Mouse (Mus musculus) embryonic facial prominence, embryonic 15.5 days (tissue): ENCODE results near the gene Nkg7. TPM values are rescaled to one million over a fixed set of nuclear protein-coding genes. Genes with fewer than 3 reads are reported as not detected.
A peak's percentile ranks its signal among the peaks of the same experiment; 100 is the strongest.

Source experiments
- ATAC-seq: fragments of 200-750 bp; cut with Nextera tagmentation; 2 replicates; pipeline ENCODE4 v1.8.0; 2017; ENCODE audit warnings: low read depth, moderate TSS enrichment; ENCODE audit not compliant: insufficient number of reproducible peaks, low FRiP score, low TSS enrichment
- H3K27ac ChIP-seq: fragments of 300-500 bp; sonication (generic); replicated peaks from 2 replicates; pipeline ENCODE4 v1.5.1; 2015; ENCODE audit warnings: mild to moderate bottlenecking, inconsistent platforms
- H3K27me3 ChIP-seq: fragments of 300-500 bp; sonication (generic); 2 replicates; pipeline ENCODE4 v1.6.1; 2015; ENCODE audit warnings: inconsistent platforms
- H3K36me3 ChIP-seq: fragments of 300-500 bp; sonication (generic); 2 replicates; pipeline ENCODE4 v1.6.1; 2015; ENCODE audit warnings: mild to moderate bottlenecking, inconsistent platforms
- H3K4me1 ChIP-seq: fragments of 300-500 bp; sonication (generic); 2 replicates; pipeline ENCODE4 v1.6.1; 2015; ENCODE audit warnings: inconsistent platforms
- H3K4me2 ChIP-seq: fragments of 300-500 bp; sonication (generic); replicated peaks from 2 replicates; pipeline ENCODE4 v1.6.1; 2015; ENCODE audit warnings: mild to moderate bottlenecking, inconsistent platforms
- H3K4me3 ChIP-seq: fragments of 300-500 bp; sonication (generic); replicated peaks from 2 replicates; pipeline ENCODE4 v1.5.1; 2015; ENCODE audit warnings: mild to moderate bottlenecking, inconsistent platforms
- H3K9ac ChIP-seq: fragments of 300-500 bp; sonication (generic); 2 replicates; pipeline ENCODE4 v1.6.1; 2015; ENCODE audit warnings: inconsistent platforms
- H3K9me3 ChIP-seq: fragments of 300-500 bp; sonication (generic); replicated peaks from 2 replicates; pipeline ENCODE4 v1.6.1; 2016; ENCODE audit warnings: inconsistent platforms
- WGBS: fragments of 180-500 bp; shearing (Covaris S2); methylation state at CpG from one replicate; pipeline ENCODE4 v1.1.7; 2015; 5-methylcytosine and 5-hydroxymethylcytosine counted together
- polyA plus RNA-seq: library from polyadenylated mRNA; unstranded; fragments of >200 nt; fragmentation: Nextera tagmentation; extraction: Ambion mirVana; gene quantifications from 2 replicates; pipeline ENCODE4 v1.2.1, GENCODE M21; 2015

Nkg7 gene
- polyA plus RNA-seq, 1 experiment from 2014 or later, result 3.2 TPM

- Histone ChIP-seq H3K9ac (no peak within 1 kb of the TSS), H3K27me3 (no peaks in the 10 kb centered on the region), H3K4me2 (no peak within 1 kb of the TSS), H3K4me3 (no peak within 1 kb of the TSS), H3K27ac (no peak within 1 kb of the TSS), H3K9me3 (no peaks in the 10 kb centered on the region), H3K4me1 (peaks cover 4% of the 10 kb centered on the region; the same call in 1 of the 2 replicates), H3K36me3 (no peaks in the 10 kb centered on the region)
- ATAC-seq, result no peak
- WGBS, result 84% methylated on average over 8 of the region's 8 CpGs
These were observed 9.5 kb upstream of the Nkg7 start, which contains the start of gene Lim2 for GRCm38 (mm10) chr7:43427406-43427805. Lim2 (plus strand) TSS chr7:43427670.

GRCm38 (mm10) chr7:43429500-43429899 is 7.4 kb upstream of the Nkg7 start:
- no peak for ATAC-seq
- Histone ChIP-seq H3K4me3 (no peak overlapping the region), H3K9ac (no peak overlapping the region), H3K27ac (no peak overlapping the region), H3K27me3 (no peaks in the 10 kb centered on the region), H3K4me2 (no peak overlapping the region), H3K9me3 (no peaks in the 10 kb centered on the region), H3K36me3 (no peaks in the 10 kb centered on the region), H3K4me1 (no peaks in the 10 kb centered on the region)
- 47% methylated on average over 4 of the region's 4 CpGs for WGBS

- no peaks in the 10 kb centered on the region for H3K9me3 ChIP-seq
- H3K9ac ChIP-seq, result no peak overlapping the region
- H3K36me3 ChIP-seq, result no peaks in the 10 kb centered on the region
- 65% methylated on average over 4 of the region's 4 CpGs for WGBS
- H3K4me1 ChIP-seq, result no peaks in the 10 kb centered on the region
- no peak overlapping the region for H3K4me3 ChIP-seq
- H3K27ac ChIP-seq, result no peak overlapping the region
- no peak overlapping the region for H3K4me2 ChIP-seq
- no peak for ATAC-seq
- H3K27me3 ChIP-seq, result no peaks in the 10 kb centered on the region
These were observed 4.0 kb upstream of the Nkg7 start for GRCm38 (mm10) chr7:43432891-43433290.

- Histone ChIP-seq H3K27ac (no peak overlapping the region), H3K4me3 (no peak overlapping the region), H3K27me3 (no peaks in the 10 kb centered on the region), H3K4me1 (no peaks in the 10 kb centered on the region), H3K36me3 (no peaks in the 10 kb centered on the region), H3K9ac (no peak overlapping the region), H3K9me3 (no peaks in the 10 kb centered on the region), H3K4me2 (no peak overlapping the region)
- no peak for ATAC-seq
- 83% methylated on average over 5 of the region's 5 CpGs for WGBS
These were observed 2.2 kb upstream of the Nkg7 start for GRCm38 (mm10) chr7:43434676-43435075.

- Histone ChIP-seq H3K36me3 (no peaks in the 10 kb centered on the region), H3K9ac (no peak overlapping the region), H3K9me3 (no peaks in the 10 kb centered on the region), H3K4me3 (no peak overlapping the region), H3K27me3 (no peaks in the 10 kb centered on the region), H3K4me1 (peaks cover 9% of the 10 kb centered on the region), H3K27ac (no peak overlapping the region), H3K4me2 (no peak overlapping the region)
- 78% methylated on average over 4 of the region's 4 CpGs for WGBS
- ATAC-seq, result no peak
These were observed 1.7 kb downstream of the Nkg7 start for GRCm38 (mm10) chr7:43438611-43439010.

GRCm38 (mm10) chr7:43440482-43440881 is 3.6 kb downstream of the Nkg7 start, which contains the start of gene Cldnd2:
Cldnd2 (plus strand) TSS chr7:43440782.
- WGBS, result 80% methylated on average over 6 of the region's 6 CpGs
- H3K27me3 ChIP-seq, result no peaks in the 10 kb centered on the region

GRCm38 (mm10) chr7:43441071-43441470 is 4.2 kb downstream of the Nkg7 start:
- Histone ChIP-seq H3K9me3 (no peaks in the 10 kb centered on the region), H3K4me1 (peaks cover 19% of the 10 kb centered on the region), H3K4me3 (no peak overlapping the region), H3K4me2 (no peak overlapping the region), H3K36me3 (no peaks in the 10 kb centered on the region), H3K27ac (no peak overlapping the region), H3K9ac (no peak overlapping the region), H3K27me3 (no peaks in the 10 kb centered on the region)
- ATAC-seq, result no peak
- 79% methylated on average over 3 of the region's 3 CpGs for whole genome bisulfite sequencing

More at GRCm38 (mm10) chr7:43440482-43440881, 3.6 kb downstream of the Nkg7 start, which contains the start of gene Cldnd2:
- no peak within 1 kb of the TSS for H3K4me3 ChIP-seq
- no peaks in the 10 kb centered on the region for H3K36me3 ChIP-seq
- peaks cover 19% of the 10 kb centered on the region for H3K4me1 ChIP-seq
- H3K9ac ChIP-seq, result no peak within 1 kb of the TSS
- H3K27ac ChIP-seq, result no peak within 1 kb of the TSS
- no peaks in the 10 kb centered on the region for H3K9me3 ChIP-seq
- H3K4me2 ChIP-seq, result no peak within 1 kb of the TSS
- ATAC-seq, result no peak

GRCm38 (mm10) chr7:43442684-43443083 is 5.8 kb downstream of the Nkg7 start:
- H3K4me1 ChIP-seq, result peaks cover 19% of the 10 kb centered on the region
- H3K27ac ChIP-seq, result peak overlapping the region; percentile 95
- no peaks in the 10 kb centered on the region for H3K27me3 ChIP-seq
- no peak for ATAC-seq
- H3K4me3 ChIP-seq, result peak overlapping the region; percentile 56
- H3K9ac ChIP-seq, result peak overlapping the region; percentile 42
- H3K9me3 ChIP-seq, result no peaks in the 10 kb centered on the region
- WGBS, result 10% methylated on average over 9 of the region's 9 CpGs
- peak overlapping the region; percentile 88 for H3K4me2 ChIP-seq
- H3K36me3 ChIP-seq, result no peaks in the 10 kb centered on the region

- no peaks in the 10 kb centered on the region for H3K9me3 ChIP-seq
- H3K9ac ChIP-seq, result peak overlapping the region; percentile 42
- H3K4me2 ChIP-seq, result peak overlapping the region; percentile 88
- no peaks in the 10 kb centered on the region for H3K36me3 ChIP-seq
- H3K27ac ChIP-seq, result peak overlapping the region; percentile 95
- 2% methylated on average over 36 of the region's 36 CpGs for WGBS
- H3K4me1 ChIP-seq, result peaks cover 19% of the 10 kb centered on the region
- no peaks in the 10 kb centered on the region for H3K27me3 ChIP-seq
- peak overlapping the region; percentile 56 for H3K4me3 ChIP-seq
- ATAC-seq, result peak; percentile 88
These were observed 6.4 kb downstream of the Nkg7 start for GRCm38 (mm10) chr7:43443126-43443916.

GRCm38 (mm10) chr7:43443917-43444293 is 7.0 kb downstream of the Nkg7 start, which contains the start of the genes Etfb and Gm45233:
Etfb (plus strand) TSS chr7:43444083.
Gm45233 (plus strand) TSS chr7:43444128.
- Histone ChIP-seq H3K4me3 (peak within 1 kb of the TSS; percentile 56), H3K9ac (peak within 1 kb of the TSS; percentile 42), H3K4me1 (peaks cover 19% of the 10 kb centered on the region), H3K27me3 (no peaks in the 10 kb centered on the region), H3K9me3 (no peaks in the 10 kb centered on the region), H3K27ac (peak within 1 kb of the TSS; percentile 95), H3K36me3 (no peaks in the 10 kb centered on the region), H3K4me2 (peak within 1 kb of the TSS; percentile 88)
- peak; percentile 97 for ATAC-seq
- WGBS, result under 1% methylated on average over 27 of the region's 27 CpGs

GRCm38 (mm10) chr7:43447801-43448200 is 10.9 kb downstream of the Nkg7 start:
- Histone ChIP-seq H3K4me1 (peaks cover 14% of the 10 kb centered on the region), H3K36me3 (peaks cover 12% of the 10 kb centered on the region; the same call in 1 of the 2 replicates), H3K27me3 (no peaks in the 10 kb centered on the region), H3K9ac (no peak overlapping the region), H3K4me2 (no peak overlapping the region), H3K4me3 (no peak overlapping the region), H3K27ac (no peak overlapping the region), H3K9me3 (no peaks in the 10 kb centered on the region)
- 91% methylated on average over 4 of the region's 4 CpGs for WGBS
- ATAC-seq, result no peak
